Mouse (Mus musculus) heart, adult 2 months (tissue): ENCODE measurements at regions not wholly inside any gene's neighbourhood (a gene's known extent, or its start where the extent isn't known, plus 50 kb on each side); places are given as distances from the start of the nearest gene placed in this dataset.

Experiments used
- DNase-seq, 2 experiments: peaks; one replicate each; pipeline ENCODE4 v3.0.0; 2021
- H3K27ac ChIP-seq: fragments of 200-600 bp; 2 replicates; pipeline ENCODE4 v1.8.1; 2022
- H3K27me3 ChIP-seq: fragments of 200-500 bp; 2 replicates; pipeline ENCODE4 v1.6.1; 2012; ENCODE audit warnings: mild to moderate bottlenecking, low read length, inconsistent platforms, mixed read lengths; ENCODE audit not compliant: control insufficient read depth, insufficient read depth
- H3K36me3 ChIP-seq: fragments of 200-500 bp; 2 replicates; pipeline ENCODE4 v1.6.1; 2012; ENCODE audit warnings: low read length, inconsistent platforms; ENCODE audit not compliant: control insufficient read depth, insufficient read depth
- H3K4me1 ChIP-seq: fragments of 200-500 bp; 2 replicates; pipeline ENCODE4 v1.6.1; 2011; ENCODE audit warnings: low read length; ENCODE audit not compliant: control insufficient read depth, insufficient read depth
- H3K4me3 ChIP-seq: fragments of 200-600 bp; 2 replicates; pipeline ENCODE4 v1.8.1; 2022
- H3K79me2 ChIP-seq: fragments of 200-500 bp; replicated peaks from 2 replicates; pipeline ENCODE4 v1.6.1; 2012; ENCODE audit warnings: mild to moderate bottlenecking, inconsistent platforms, low read length, moderate library complexity, mixed read lengths; ENCODE audit not compliant: control insufficient read depth, insufficient read depth
- H3K9ac ChIP-seq: fragments of 200-500 bp; 2 replicates; pipeline ENCODE4 v1.6.1; 2012; ENCODE audit warnings: low read depth, mild to moderate bottlenecking, control low read depth, inconsistent platforms, low read length, mixed read lengths
- CTCF ChIP-seq: fragments of 200-600 bp; IDR thresholded peaks from 2 replicates; pipeline ENCODE4 v1.8.1; 2022; ENCODE audit warnings: antibody characterized with exemption, mild to moderate bottlenecking, moderate library complexity
- EP300 ChIP-seq: fragments of 200-500 bp; IDR thresholded peaks from 2 replicates; pipeline ENCODE4 v1.6.1; 2011; ENCODE audit warnings: low read depth, low read length, control low read depth; ENCODE audit not compliant: insufficient read depth
- POLR2A ChIP-seq: fragments of 200-500 bp; IDR thresholded peaks from 2 replicates; pipeline ENCODE4 v1.6.1; 2011; ENCODE audit warnings: mild to moderate bottlenecking, low read depth, low read length, control low read depth; ENCODE audit not compliant: insufficient read depth
- WGBS: fragments of 180-500 bp; shearing (Covaris S2); methylation state at CpG from one replicate; pipeline ENCODE4 v1.1.7; 2018; 5-methylcytosine and 5-hydroxymethylcytosine counted together
- intact Hi-C: fragments of 180-260 bp; cut with DNase I; formaldehyde crosslinking; loops from one replicate; pipeline ENCODE4 v1.15.1; 2025

DNA sequence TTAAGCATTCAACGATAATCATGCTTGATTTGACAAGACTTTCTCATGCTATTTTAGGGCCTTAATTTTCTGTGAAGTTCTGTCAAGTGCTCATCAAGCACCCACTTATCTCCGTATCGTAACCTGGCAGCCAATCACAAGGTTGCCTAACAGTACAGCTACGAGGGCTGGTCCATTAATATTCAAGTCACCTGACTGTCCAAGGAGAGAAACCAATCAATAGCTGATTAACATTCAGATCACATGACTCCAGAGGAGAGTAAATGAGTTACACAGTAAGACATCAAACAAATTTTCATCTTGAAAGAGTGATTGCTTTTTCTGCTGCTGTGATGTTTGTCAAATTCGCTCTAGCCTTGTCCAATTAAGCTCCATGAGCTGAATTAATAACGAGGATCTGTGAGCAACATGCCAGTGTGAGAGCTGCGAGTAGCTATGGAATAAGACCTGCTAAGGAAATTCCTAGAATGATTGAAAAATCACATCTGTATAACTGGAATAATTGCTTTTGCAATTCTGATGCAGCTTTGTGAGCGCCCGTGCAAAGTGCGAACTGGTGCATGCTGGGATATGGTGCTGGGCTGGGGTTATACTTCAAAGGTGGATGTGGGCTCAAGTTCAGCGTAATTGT is 181.9 kb upstream of the Tle1 start:
- peaks cover 4% of the 10 kb centered on the region for H3K4me1 ChIP-seq
- H3K27ac ChIP-seq, result no peak overlapping the region
- no peaks in the 10 kb centered on the region for H3K27me3 ChIP-seq
- TF ChIP-seq EP300 (no peak), CTCF (no peak), POLR2A (no peak)
- WGBS, result 84% methylated on average over 11 of the region's 11 CpGs
- H3K4me3 ChIP-seq, result no peak overlapping the region
- intact Hi-C loops, result no loop called here
- no peaks in the 10 kb centered on the region for H3K79me2 ChIP-seq
- no peak overlapping the region for H3K9ac ChIP-seq
- no peak for DNase-seq
- no peaks in the 10 kb centered on the region for H3K36me3 ChIP-seq

- intact Hi-C loops, result no loop called here
Observed at GRCm38 (mm10) chr4:72381742-72382141, 181.0 kb upstream of the Tle1 start.

DNA sequence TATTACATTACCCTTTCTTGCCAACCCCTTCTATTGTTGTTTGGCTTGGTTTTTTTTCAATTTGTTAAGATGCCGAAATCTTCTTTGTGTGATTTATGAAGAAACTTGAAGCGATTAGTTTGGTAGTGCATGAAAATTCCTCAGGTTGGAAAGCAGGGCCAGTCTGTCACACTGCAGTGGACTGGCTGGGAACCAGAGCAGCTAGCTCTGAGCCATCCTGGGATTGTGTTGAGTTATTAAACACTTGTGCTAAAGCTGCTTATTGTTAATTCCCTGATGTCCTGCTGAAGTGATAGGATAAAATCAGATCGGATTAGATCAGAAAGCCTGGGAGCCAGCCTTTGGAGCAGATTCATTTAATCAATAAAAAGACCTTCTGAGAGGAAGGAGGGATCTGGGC is 180.4 kb upstream of the Tle1 start:
- no peak for TF ChIP-seq EP300
- TF ChIP-seq CTCF, result no peak
- TF ChIP-seq POLR2A, result no peak
- 82% methylated on average over 3 of the region's 3 CpGs for WGBS
- Histone ChIP-seq H3K36me3 (no peaks in the 10 kb centered on the region), H3K27ac (no peak overlapping the region), H3K9ac (no peak overlapping the region), H3K4me3 (no peak overlapping the region), H3K79me2 (no peaks in the 10 kb centered on the region), H3K4me1 (peaks cover 4% of the 10 kb centered on the region), H3K27me3 (no peaks in the 10 kb centered on the region)
- intact Hi-C loops, result no loop called here
- DNase-seq, result no peak

More at GRCm38 (mm10) chr4:72381742-72382141, 181.0 kb upstream of the Tle1 start:
- no peaks in the 10 kb centered on the region for H3K27me3 ChIP-seq
- no peak for DNase-seq
- no peak overlapping the region for H3K9ac ChIP-seq
- H3K4me3 ChIP-seq, result no peak overlapping the region
- no peak overlapping the region for H3K27ac ChIP-seq
- H3K4me1 ChIP-seq, result peaks cover 4% of the 10 kb centered on the region
- 91% methylated on average over 6 of the region's 6 CpGs for WGBS
- no peaks in the 10 kb centered on the region for H3K36me3 ChIP-seq
- H3K79me2 ChIP-seq, result no peaks in the 10 kb centered on the region
- no peak for TF ChIP-seq CTCF
- no peak for TF ChIP-seq EP300
- no peak for TF ChIP-seq POLR2A

GRCm38 (mm10) chr4:72379515-72379914 is 178.8 kb upstream of the Tle1 start:
- H3K27me3 ChIP-seq, result no peaks in the 10 kb centered on the region
- H3K79me2 ChIP-seq, result no peaks in the 10 kb centered on the region
- no peak overlapping the region; the same call in 1 of the 2 replicates for H3K27ac ChIP-seq
- 29% methylated on average over 1 of the region's 1 CpGs for WGBS
- no peak overlapping the region for H3K4me3 ChIP-seq
- TF ChIP-seq CTCF (no peak), EP300 (no peak), POLR2A (no peak)
- intact Hi-C loops, result no loop called here
- peaks cover 4% of the 10 kb centered on the region for H3K4me1 ChIP-seq
- DNase-seq, result peak in 1 of 2 experiments; percentile 6
- H3K9ac ChIP-seq, result no peak overlapping the region
- H3K36me3 ChIP-seq, result no peaks in the 10 kb centered on the region

GRCm38 (mm10) chr4:72379011-72379410 is 178.3 kb upstream of the Tle1 start:
- H3K79me2 ChIP-seq, result no peaks in the 10 kb centered on the region
- H3K9ac ChIP-seq, result no peak overlapping the region
- peaks cover 4% of the 10 kb centered on the region for H3K4me1 ChIP-seq
- no peak overlapping the region; the same call in 1 of the 2 replicates for H3K27ac ChIP-seq
- DNase-seq, result peak in 1 of 2 experiments; percentile 8
- no peak for TF ChIP-seq POLR2A
- TF ChIP-seq CTCF, result no peak
- no peak for TF ChIP-seq EP300
- no peak overlapping the region for H3K4me3 ChIP-seq
- no peaks in the 10 kb centered on the region for H3K27me3 ChIP-seq
- H3K36me3 ChIP-seq, result no peaks in the 10 kb centered on the region
- intact Hi-C loops, result no loop called here

DNA sequence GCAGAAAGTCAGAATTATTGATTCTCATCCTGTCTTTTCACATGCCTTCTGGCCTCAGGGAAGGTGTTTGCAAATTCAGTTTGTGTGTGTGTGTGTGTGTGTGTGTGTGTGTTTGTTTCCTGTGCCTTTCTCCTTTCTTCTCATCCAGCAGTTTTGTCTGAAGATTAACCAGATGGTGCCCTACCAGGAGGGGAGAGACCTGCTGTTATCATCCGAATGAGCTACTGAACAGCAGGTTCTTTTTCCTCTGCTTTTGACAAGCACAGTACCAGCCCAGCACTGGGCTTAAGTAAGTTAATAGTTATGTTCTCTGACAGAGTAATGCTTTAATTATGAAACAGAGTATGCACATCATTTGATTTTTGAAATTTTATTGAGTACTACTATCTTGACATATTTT is 176.8 kb upstream of the Tle1 start:
- WGBS, result 71% methylated on average over 1 of the region's 1 CpGs

More for the DNA sequence above, 176.8 kb upstream of the Tle1 start:
- H3K36me3 ChIP-seq, result no peaks in the 10 kb centered on the region
- no peak overlapping the region for H3K4me3 ChIP-seq
- TF ChIP-seq EP300 (no peak), POLR2A (no peak), CTCF (no peak)
- no peaks in the 10 kb centered on the region for H3K79me2 ChIP-seq
- no peak overlapping the region for H3K27ac ChIP-seq
- intact Hi-C loops, result no loop called here
- no peak for DNase-seq
- peaks cover 4% of the 10 kb centered on the region for H3K4me1 ChIP-seq
- H3K27me3 ChIP-seq, result no peaks in the 10 kb centered on the region
- H3K9ac ChIP-seq, result no peak overlapping the region
